In genomic region chr1:125550359-125550758, GRCm38 (mm10) we compare ENCODE assay signal across 18 mouse cellular contexts. TPM values are rescaled to one million over a fixed set of nuclear protein-coding genes. Genes with fewer than 3 reads are reported as not detected.
A peak's percentile ranks its signal among the peaks of the same experiment; 100 is the strongest.
DNase-seq lines count a peak whose midpoint lies in the region; ATAC-seq and TF ChIP-seq lines count a peak whose summit lies in the region.
"Had no signal": no experiment of that assay in that cellular context is flagged by ENCODE, and none has a peak within 500 bp of the region (broad histone marks: within the 10 kb centered on the region; RNA-seq: fewer than 3 reads in every experiment).

No protein-coding gene starts in this region.

- no peaks in the 10 kb centered on the region; the same call in 1 of the 2 replicates for H3K4me1 ChIP-seq in liver, adult 2 months (ENCODE audit: control insufficient read depth, insufficient read depth, low read length)
- no peaks in the 10 kb centered on the region for H3K4me1 ChIP-seq in liver, embryonic 12.5 days
- no peaks in the 10 kb centered on the region for H3K4me1 ChIP-seq in intestine, embryonic 15.5 days (replicated peaks)
- H3K4me1 ChIP-seq in stomach, embryonic 14.5 days (ENCODE audit: control insufficient read depth, insufficient read depth, low read length), result no peaks in the 10 kb centered on the region
- H3K4me1 ChIP-seq: forebrain, embryonic 10.5 days; heart, embryonic 13.5 days; hindbrain, embryonic 15.5 days; liver, embryonic 13.5 days; megakaryocyte, embryonic 14.5 days had no signal

- TF ChIP-seq CTCF in liver, adult 2 months (IDR thresholded peaks at IDR 0.05; ENCODE audit: low read depth, low read length), result no peak

- H3K36me3 ChIP-seq in liver, adult 2 months (ENCODE audit: control insufficient read depth, insufficient read depth, low read length), result no peaks in the 10 kb centered on the region
- H3K36me3 ChIP-seq in liver, embryonic 12.5 days, result no peaks in the 10 kb centered on the region
- H3K36me3 ChIP-seq in intestine, embryonic 15.5 days, result no peaks in the 10 kb centered on the region
- H3K36me3 ChIP-seq in stomach, embryonic 14.5 days (ENCODE audit: control insufficient read depth, insufficient read depth, low read length), result no peaks in the 10 kb centered on the region
- H3K36me3 ChIP-seq: forebrain, embryonic 10.5 days; heart, embryonic 13.5 days; hindbrain, embryonic 15.5 days; liver, embryonic 13.5 days had no signal

- no peaks in the 10 kb centered on the region for H3K27me3 ChIP-seq in liver, adult 2 months (ENCODE audit: control insufficient read depth, insufficient read depth, low read length)
- no peaks in the 10 kb centered on the region for H3K27me3 ChIP-seq in liver, embryonic 12.5 days (replicated peaks)
- no peaks in the 10 kb centered on the region for H3K27me3 ChIP-seq in intestine, embryonic 15.5 days (replicated peaks)
- no peaks in the 10 kb centered on the region for H3K27me3 ChIP-seq in stomach, embryonic 14.5 days (ENCODE audit: control insufficient read depth, insufficient read depth, low read length)
- H3K27me3 ChIP-seq: heart, embryonic 13.5 days; hindbrain, embryonic 15.5 days; liver, embryonic 13.5 days; megakaryocyte, embryonic 14.5 days had no signal

- H3K79me2 ChIP-seq in liver, adult 2 months (ENCODE audit: control insufficient read depth, insufficient read depth, low read length), result no peaks in the 10 kb centered on the region

- no peak for ATAC-seq in liver, embryonic 12.5 days
- ATAC-seq in intestine, embryonic 15.5 days, result peak; percentile 95
- ATAC-seq in stomach, embryonic 14.5 days (ENCODE audit: insufficient number of reproducible peaks, insufficient read depth, low FRiP score, low read depth), result peak; percentile 88
- ATAC-seq: midbrain, embryonic 16.5 days had no signal

- peak; percentile 39 for DNase-seq in liver, adult 2 months (ENCODE audit: extremely low read depth, low read depth, low spot score)
- DNase-seq in large intestine, adult 2 months (ENCODE audit: low read depth, low spot score), result peak; percentile 84
- DNase-seq in urinary bladder, adult 2 months (ENCODE audit: low spot score), result no peak
- no peak for DNase-seq in frontal cortex, postnatal 10 days (ENCODE audit: low spot score in 2 of 2)
- DNase-seq: cerebellum, adult 9-10 months; gastrocnemius, postnatal 36 days; heart, postnatal 36 days; liver, embryonic 13.5 days; retina, postnatal 1 day; thymus, postnatal 14 days had no signal

- H3K27ac ChIP-seq in liver, adult 2 months (replicated peaks; ENCODE audit: insufficient read depth, low read depth, low read length), result no peak overlapping the region
- no peak overlapping the region for H3K27ac ChIP-seq in liver, embryonic 12.5 days
- peak overlapping the region; percentile 71 for H3K27ac ChIP-seq in intestine, embryonic 15.5 days
- peak overlapping the region; percentile 73 for H3K27ac ChIP-seq in stomach, embryonic 14.5 days (ENCODE audit: low read length)
- H3K27ac ChIP-seq: forebrain, embryonic 10.5 days; heart, embryonic 13.5 days; hindbrain, embryonic 15.5 days; liver, embryonic 13.5 days had no signal

- no peak overlapping the region for H3K4me2 ChIP-seq in liver, embryonic 12.5 days
- H3K4me2 ChIP-seq in intestine, embryonic 15.5 days (replicated peaks), result peak overlapping the region; percentile 28; the same call in 1 of the 2 replicates
- H3K4me2 ChIP-seq in stomach, embryonic 14.5 days (replicated peaks; ENCODE audit: low read depth, low read length), result 0 out of 2 replicates have a peak overlapping the region, but pooled peaks have one; percentile 6
- H3K4me2 ChIP-seq: heart, embryonic 13.5 days; hindbrain, embryonic 15.5 days; liver, embryonic 13.5 days had no signal

- H3K9ac ChIP-seq in liver, adult 2 months (ENCODE audit: low read depth, low read length), result no peak overlapping the region
- no peak overlapping the region for H3K9ac ChIP-seq in liver, embryonic 12.5 days
- no peak overlapping the region for H3K9ac ChIP-seq in intestine, embryonic 15.5 days
- no peak overlapping the region for H3K9ac ChIP-seq in stomach, embryonic 14.5 days (replicated peaks; ENCODE audit: low read depth, low read length)
- H3K9ac ChIP-seq: heart, embryonic 13.5 days; hindbrain, embryonic 15.5 days; liver, embryonic 13.5 days had no signal

- no peaks in the 10 kb centered on the region for H3K9me3 ChIP-seq in liver, embryonic 12.5 days (replicated peaks)
- H3K9me3 ChIP-seq in intestine, embryonic 15.5 days, result no peaks in the 10 kb centered on the region
- no peaks in the 10 kb centered on the region for H3K9me3 ChIP-seq in stomach, embryonic 14.5 days (ENCODE audit: control insufficient read depth, low read depth, low read length)
- H3K9me3 ChIP-seq: forebrain, embryonic 10.5 days; heart, embryonic 13.5 days; hindbrain, embryonic 15.5 days; liver, embryonic 13.5 days; megakaryocyte, embryonic 14.5 days had no signal

- no peak for TF ChIP-seq POLR2A in liver, adult 2 months (IDR thresholded peaks at IDR 0.05; ENCODE audit: extremely low read depth, insufficient read depth, low read length)

- 12% methylated on average over 1 of the region's 1 CpGs for WGBS in liver, adult 2 months
- 48% methylated on average over 1 of the region's 1 CpGs for WGBS in liver, embryonic 12.5 days (ENCODE audit: insufficient replicate concordance)
- WGBS in intestine, embryonic 15.5 days, result 19% methylated on average over 1 of the region's 1 CpGs
- 17% methylated on average over 1 of the region's 1 CpGs for WGBS in large intestine, adult 2 months
- 24% methylated on average over 1 of the region's 1 CpGs for WGBS in stomach, embryonic 14.5 days

- no peak overlapping the region for H3K4me3 ChIP-seq in liver, adult 2 months (ENCODE audit: insufficient read depth, low read depth, low read length)
- no peak overlapping the region for H3K4me3 ChIP-seq in liver, embryonic 12.5 days
- no peak overlapping the region for H3K4me3 ChIP-seq in intestine, embryonic 15.5 days (replicated peaks)
- H3K4me3 ChIP-seq in stomach, embryonic 14.5 days (ENCODE audit: low read depth, low read length), result no peak overlapping the region
- H3K4me3 ChIP-seq: forebrain, embryonic 10.5 days; heart, embryonic 13.5 days; hindbrain, embryonic 15.5 days; liver, embryonic 13.5 days; megakaryocyte, embryonic 14.5 days had no signal

RNA-seq across cellular contexts. Expression of gene Slc35f5, which starts 10.0 kb away (rescaled TPM):
- 37.2 and 44.3 TPM in 2 replicates for total RNA-seq in liver, adult 2 months (2014; rRNA removed)
- 21.5 and 24.5 TPM in 2 replicates for polyA plus RNA-seq in liver, adult 2 months (2012; rRNA removed)
- polyA plus RNA-seq in liver, embryonic 12.5 days (2016; fragmentation: Nextera tagmentation; extraction: Ambion mirVana), result 20.7 and 22.0 TPM in 2 replicates
- 54.5 and 56.1 TPM in 2 replicates for polyA plus RNA-seq in intestine, embryonic 15.5 days (2015; fragmentation: Nextera tagmentation; extraction: Ambion mirVana)
- 47.2 and 55.5 TPM in 2 replicates for polyA plus RNA-seq in large intestine, adult 2 months (2012; rRNA removed)
- polyA plus RNA-seq in stomach, embryonic 14.5 days (2014; fragmentation: Nextera tagmentation; extraction: Ambion mirVana), result 61.8 and 62.5 TPM in 2 replicates
- 102 and 127 TPM in 2 replicates for polyA plus RNA-seq in urinary bladder, adult 2 months (2012; rRNA removed)

Comparison
In these comparisons a context has a peak if more than half of its experiments do, and no peak if none do; other contexts are left out.
1. DNase-seq: peak in liver, adult 2 months (single experiment) and large intestine, adult 2 months (single experiment); none in urinary bladder, adult 2 months (single experiment) and frontal cortex, postnatal 10 days (0 of 2).
2. H3K27ac ChIP-seq: peak in intestine, embryonic 15.5 days (single experiment) and stomach, embryonic 14.5 days (single experiment); none in liver, adult 2 months (single experiment) and liver, embryonic 12.5 days (single experiment).